Mouse (Mus musculus) gastrocnemius, adult 18-20 months (tissue): Measurements from ENCODE around the gene Tstd2. TPM values are rescaled to one million over a fixed set of nuclear protein-coding genes. Genes with fewer than 3 reads are reported as not detected.

ENCODE experiments used
- DNase-seq: peaks from one replicate; pipeline ENCODE4 v3.0.0; 2021; ENCODE audit warnings: low spot score
- total RNA-seq, 2 experiments: library from RNA; stranded (reverse); gene quantifications; 2 replicates each; pipeline ENCODE4 v1.2.3; 2021

Tstd2 gene
- total RNA-seq, 2 experiments from 2014 or later: 9.6 to 10.2 TPM

GRCm38 (mm10) chr4:46085223-46085811, 53.2 kb downstream of the Tstd2 start:
- peak; percentile 50 for DNase-seq

DNA sequence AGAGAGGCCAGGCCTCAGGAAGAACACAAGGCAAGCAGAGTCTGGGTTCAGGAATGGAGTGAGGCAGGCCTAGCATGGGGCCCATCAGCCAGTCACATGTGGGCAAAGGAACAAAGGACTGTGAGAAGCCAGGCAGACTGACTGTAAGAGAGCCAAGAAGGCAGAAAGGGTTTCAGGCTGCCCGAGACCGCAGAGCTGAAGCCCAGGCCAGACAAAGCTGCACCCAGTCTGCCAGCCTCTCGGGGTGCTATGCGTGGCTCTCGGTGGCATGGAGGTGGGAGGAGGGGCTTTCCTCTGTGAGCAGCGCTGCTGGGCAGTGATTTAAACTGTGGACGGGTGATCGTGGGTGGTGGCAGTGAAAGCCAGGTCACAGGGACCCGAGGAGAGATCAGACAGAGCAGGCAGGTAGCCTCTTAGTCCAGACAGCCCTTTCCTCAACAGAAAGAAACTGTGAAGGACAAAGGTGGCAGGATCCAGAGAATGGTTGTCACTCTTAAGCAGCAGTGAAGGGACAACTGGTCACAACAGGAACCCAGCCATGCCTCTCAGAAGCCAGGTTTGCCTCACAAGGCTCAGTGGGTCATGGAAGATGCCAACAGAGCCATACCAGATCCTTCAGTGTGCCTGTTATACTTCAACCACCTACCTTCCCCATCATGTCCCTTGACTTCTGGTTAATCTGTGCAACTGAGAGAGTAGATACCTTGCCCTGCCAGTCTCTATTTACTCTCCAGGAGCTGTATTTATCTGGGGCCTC, 53.9 kb downstream of the Tstd2 start:
- no peak for DNase-seq

DNA sequence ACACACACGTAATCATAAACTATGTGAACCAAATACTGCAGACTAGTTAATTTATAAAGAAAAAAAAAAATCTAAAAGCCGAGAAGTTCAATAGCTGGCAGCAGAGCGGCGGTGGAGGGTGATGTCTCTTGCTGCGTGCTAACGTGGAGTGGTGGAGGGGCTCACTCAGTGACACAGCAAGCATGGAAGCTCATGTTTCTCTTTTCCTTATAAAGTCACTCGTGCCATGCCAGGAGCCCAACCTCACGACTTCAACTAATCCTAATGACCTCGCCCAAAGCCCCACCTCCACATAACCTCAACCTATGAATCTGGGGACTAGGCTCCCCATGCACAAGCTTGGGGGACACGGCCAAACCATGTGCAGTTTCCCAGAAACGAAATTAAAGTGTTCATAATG, 55.9 kb downstream of the Tstd2 start:
- DNase-seq: peak; percentile 31

DNA sequence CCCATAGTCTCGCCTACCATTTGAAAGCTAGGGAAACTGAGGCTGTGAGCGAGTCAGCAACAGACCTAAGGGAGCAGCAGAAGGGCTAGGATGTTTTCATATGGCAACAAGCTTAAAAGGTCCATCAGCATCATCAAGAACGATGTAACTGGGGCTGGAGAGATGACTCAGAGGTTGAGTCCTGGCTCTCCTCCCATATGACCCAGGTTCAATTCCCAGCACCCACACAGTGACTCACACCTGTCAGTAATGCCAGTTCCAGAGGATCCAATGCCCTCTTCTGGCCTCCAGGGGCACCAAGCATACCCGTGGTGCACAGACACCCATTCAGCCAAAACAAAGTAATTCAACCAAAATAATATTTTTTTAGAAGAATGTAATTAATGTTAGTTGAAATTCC, 58.2 kb downstream of the Tstd2 start:
- DNase-seq: no peak

DNA sequence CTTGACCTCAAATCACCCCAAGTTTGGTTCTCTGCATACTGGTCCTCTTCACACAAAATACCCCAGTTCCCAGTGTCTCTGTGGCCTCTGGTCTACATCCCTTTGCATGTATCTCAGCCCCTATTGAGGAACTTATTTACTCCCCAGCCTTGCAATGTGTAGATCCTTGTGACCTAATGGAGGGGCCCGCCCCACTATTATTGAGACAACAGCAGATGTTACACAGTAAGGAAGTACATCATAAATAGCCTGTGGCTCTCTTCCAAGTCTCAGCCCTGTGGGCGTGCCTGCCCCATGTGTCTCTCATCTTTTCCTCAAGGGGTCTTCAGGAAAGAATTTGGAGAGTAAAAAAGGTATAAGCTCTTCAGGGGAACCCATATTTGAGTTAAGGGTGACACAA, 61.6 kb downstream of the Tstd2 start:
- DNase-seq: no peak

GRCm38 (mm10) chr4:46075664-46076063, 62.8 kb downstream of the Tstd2 start:
- no peak for DNase-seq

- no peak for DNase-seq
Observed at GRCm38 (mm10) chr4:46073736-46074135, 64.8 kb downstream of the Tstd2 start.

- DNase-seq: no peak
Observed at GRCm38 (mm10) chr4:46072631-46073030, 65.9 kb downstream of the Tstd2 start.

GRCm38 (mm10) chr4:46069851-46070482, 68.5 kb downstream of the Tstd2 start:
- DNase-seq: no peak

- no peak for DNase-seq
Observed at GRCm38 (mm10) chr4:46068573-46068972, 69.9 kb downstream of the Tstd2 start.

DNA sequence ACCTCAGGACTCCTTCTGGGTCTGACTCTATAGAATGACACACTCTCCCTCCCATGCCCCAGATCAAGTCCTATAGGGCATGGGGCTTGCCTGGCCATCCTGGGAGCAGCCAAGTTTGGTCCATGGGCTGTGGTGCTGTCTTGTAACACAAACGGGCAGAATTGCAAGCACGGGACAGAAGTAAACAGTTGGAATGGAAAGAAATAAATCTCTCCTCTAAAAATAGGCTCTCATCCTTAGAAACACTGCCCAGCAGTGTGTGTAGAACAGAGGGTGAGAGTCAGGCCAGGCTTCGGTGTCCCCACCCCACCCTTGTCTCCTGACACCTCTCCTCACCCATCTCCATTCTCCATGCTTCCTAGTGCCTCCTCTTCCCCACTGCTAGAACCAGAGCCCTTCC, 70.4 kb downstream of the Tstd2 start:
- DNase-seq: no peak

DNA sequence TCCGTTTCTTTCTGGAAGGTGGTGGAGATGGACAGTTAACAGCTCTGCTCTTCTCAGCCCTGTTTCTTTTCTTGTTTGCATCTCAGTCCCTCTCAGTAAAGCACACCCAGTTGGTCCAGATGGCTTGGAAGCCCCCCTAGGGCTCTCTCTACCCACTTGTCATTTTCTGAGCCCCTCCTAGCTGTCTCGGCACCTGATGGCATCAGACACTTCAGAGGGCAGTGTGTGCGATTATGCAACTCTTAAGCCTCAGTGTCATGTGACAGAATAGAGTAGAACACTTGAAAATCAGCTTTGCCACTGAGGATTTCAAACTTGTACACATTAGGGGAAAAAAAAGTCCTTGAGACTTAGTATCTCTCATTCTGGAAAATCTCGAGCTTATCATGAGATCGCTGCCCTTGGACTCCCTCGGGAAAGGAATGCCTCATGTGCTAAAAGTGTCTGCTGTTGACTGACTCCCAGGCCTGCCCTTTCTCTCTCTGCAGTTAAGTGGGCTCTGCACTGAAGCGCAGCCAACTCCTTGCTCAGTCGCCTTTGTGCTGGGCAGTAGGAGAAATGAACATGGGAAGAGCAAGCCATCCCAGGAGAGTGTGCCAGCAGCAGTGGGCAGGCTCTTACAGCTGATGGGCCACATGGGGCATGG, 72.7 kb downstream of the Tstd2 start:
- DNase-seq: no peak

DNA sequence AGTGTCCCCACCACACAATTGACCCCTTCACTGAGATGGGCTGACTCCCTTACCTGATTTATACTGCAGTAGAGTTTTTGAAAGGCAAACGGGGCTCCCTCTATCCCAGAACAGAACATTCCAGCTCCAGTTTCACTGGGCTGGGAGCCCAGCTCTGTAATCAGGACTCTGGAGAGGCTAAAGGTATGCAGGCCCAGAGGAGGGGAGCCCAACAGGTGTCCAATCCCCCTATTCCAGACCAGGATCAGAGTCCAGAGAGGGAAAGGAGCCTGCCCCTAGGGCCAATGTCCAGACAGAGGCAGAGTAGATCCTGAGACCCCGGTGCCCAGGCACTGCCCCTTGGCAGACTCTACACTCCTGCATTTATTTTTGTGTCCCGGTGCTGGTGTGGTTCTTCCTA, 73.5 kb downstream of the Tstd2 start:
- DNase-seq: peak; percentile 70

Other genes with a start within 250 kb of the Tstd2 start
- gene Ccdc180, start 248.4 kb downstream of the Tstd2 start, total RNA-seq: not detected
- 1 to 10 TPM; 7.3 to 9.7 TPM for gene Tdrd7, start 173.4 kb downstream of the Tstd2 start, total RNA-seq
- gene Tmod1, start 99.8 kb downstream of the Tstd2 start, total RNA-seq: 100 to 1,000 TPM; 163 to 194 TPM
- 10 to 100 TPM; 13.1 to 16.1 TPM for gene Ncbp1, start 81 bp downstream of the Tstd2 start, total RNA-seq
- 1 to 10 TPM; 5.8 to 6.7 TPM for gene Xpa, start 57.6 kb upstream of the Tstd2 start, total RNA-seq
- not detected for gene Foxe1, start 204.9 kb upstream of the Tstd2 start, total RNA-seq